Mouse (Mus musculus) liver, adult 2 months (tissue): ENCODE measurements around the gene Agfg2.

Source experiments
- CTCF ChIP-seq: fragments of 200-500 bp; IDR thresholded peaks from 2 replicates; pipeline ENCODE4 v1.5.1; 2011; ENCODE audit warnings: low read depth, low read length, control low read depth
- POLR2A ChIP-seq: fragments of 200-500 bp; IDR thresholded peaks from 2 replicates; pipeline ENCODE4 v1.6.1; 2011; ENCODE audit warnings: low read length, control low read depth; ENCODE audit not compliant: insufficient read depth; ENCODE audit errors: extremely low read depth

GRCm38 (mm10) chr5:137601365-137601729 is 83.2 kb downstream of the Agfg2 start:
- TF ChIP-seq POLR2A: no peak
- TF ChIP-seq CTCF: no peak
